Mouse (Mus musculus): ENCODE measurements around the gene Acp4. TPM values are rescaled to one million over a fixed set of nuclear protein-coding genes. Genes with fewer than 3 reads are reported as not detected.
"Not testable (repeated sequence)": the region's sequence is repeated elsewhere in the genome, so short reads cannot be mapped to it uniquely, and the experiment has no call there.

Acp4 gene
- total RNA-seq, 2 experiments from 2014 or later = not detected

DNA sequence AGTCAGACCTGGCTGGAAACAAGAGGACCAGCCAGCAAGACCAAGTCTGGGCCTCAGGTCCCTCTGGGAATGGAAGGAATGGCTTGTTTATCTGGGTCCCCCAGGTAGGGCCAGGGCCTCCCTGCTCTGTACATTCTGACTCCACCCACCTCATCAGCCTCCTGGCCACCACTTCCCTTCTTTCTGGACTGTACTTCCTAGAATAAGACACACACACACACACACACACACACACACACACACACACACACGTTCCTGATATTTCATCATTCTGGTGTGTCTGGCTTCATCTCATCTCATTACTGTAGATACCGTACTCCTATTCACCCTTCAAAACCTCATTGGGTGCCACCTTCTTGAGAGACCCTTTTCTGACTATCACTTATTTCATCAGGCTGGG, 12.2 kb upstream of the Acp4 start:
- DNase-seq (ENCODE audit: low spot score in 2 of 2) = no peak
- intact Hi-C loops (cut with DNase I) = loop anchor here (10.0 kb wide), 1 partner anchor 275 kb away; the partner anchor contains the start of gene Pold1

DNA sequence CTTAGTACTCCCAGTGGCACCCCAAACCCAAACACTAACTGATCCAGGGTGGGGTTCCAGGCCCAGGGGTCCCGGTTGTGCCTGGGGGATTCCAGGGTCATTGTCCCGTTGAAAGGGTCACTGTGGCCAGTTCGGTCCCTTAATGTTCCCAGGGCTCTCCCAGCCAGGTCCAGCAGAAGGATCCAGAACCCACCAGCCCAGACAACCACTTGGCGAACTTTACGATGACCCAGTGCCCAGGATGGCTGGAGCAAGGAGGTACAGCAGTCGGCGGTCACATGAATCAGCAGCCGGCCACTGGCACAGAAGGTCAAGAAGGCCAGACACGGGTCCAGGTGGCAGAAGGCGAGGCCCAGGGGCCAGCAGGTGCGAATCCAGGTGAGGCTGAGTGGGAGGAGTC, 10.9 kb upstream of the Acp4 start:
- no peak for DNase-seq (ENCODE audit: low spot score in 2 of 2)
- intact Hi-C loops (cut with DNase I) = loop anchor here (10.0 kb wide), 1 partner anchor 277 kb away; the partner anchor contains the start of gene Pold1

- DNase-seq (ENCODE audit: low spot score in 2 of 2) = peak; percentile 95 to 98
- intact Hi-C loops (cut with DNase I) = loop anchor here (1.0 to 10.0 kb wide), 4 partner anchors 39 to 282 kb away; partner anchors contain the start of gene Pold1
Observed at GRCm38 (mm10) chr7:44262791-44263643, 5.8 kb upstream of the Acp4 start.

DNA sequence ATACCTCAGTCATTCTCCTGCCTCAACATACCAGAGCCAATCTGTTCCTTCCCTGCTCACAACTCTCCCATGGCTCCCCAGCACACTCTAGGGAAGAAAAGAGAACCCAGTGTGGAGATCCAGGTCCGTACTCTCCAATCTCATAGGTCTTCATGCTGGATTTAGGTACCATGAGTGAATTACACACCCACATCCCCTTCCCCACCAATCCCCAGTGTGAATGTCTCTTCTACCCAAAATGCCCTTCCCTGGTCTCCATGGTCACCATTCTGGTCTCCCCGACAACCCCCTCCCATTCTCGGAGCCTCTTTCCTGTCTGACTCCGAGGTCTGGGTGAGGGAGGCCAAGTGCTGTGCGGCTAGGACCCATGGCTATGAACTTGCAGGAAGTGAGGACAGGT, 4.0 kb upstream of the Acp4 start, which contains the start of gene Gm15517:
Gene Gm15517 (plus strand): TSS at position 301 of the 400 bp plus-strand sequence.
- DNase-seq (ENCODE audit: low spot score in 2 of 2) = no peak
- intact Hi-C loops (cut with DNase I) = loop anchor here (5.0 to 10.0 kb wide), 2 partner anchors 41 to 284 kb away; partner anchors contain the start of gene Pold1

DNA sequence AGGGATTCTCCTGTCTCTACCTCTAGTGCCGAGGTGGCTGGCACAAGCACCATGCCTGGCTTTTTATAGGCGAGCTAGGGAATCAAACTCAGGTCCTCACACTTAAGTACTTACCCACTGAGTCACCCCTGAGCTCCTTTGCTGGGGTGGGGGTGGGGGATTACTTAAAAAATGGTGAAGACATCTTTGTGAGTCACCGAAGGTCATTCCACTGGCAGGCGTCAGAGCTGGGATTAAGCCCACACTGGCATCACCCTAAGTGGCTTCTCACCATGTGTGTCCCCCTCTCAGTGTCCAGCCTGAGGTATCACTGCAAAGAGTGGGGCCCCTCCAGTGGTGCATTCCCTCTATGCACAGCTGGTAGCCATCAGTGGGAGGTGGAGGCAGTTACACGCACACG, 3.2 kb upstream of the Acp4 start:
- no peak for DNase-seq (ENCODE audit: low spot score in 2 of 2)
- intact Hi-C loops (cut with DNase I) = loop anchor here (5.0 to 10.0 kb wide), 2 partner anchors 42 to 284 kb away; partner anchors contain the start of gene Pold1

DNA sequence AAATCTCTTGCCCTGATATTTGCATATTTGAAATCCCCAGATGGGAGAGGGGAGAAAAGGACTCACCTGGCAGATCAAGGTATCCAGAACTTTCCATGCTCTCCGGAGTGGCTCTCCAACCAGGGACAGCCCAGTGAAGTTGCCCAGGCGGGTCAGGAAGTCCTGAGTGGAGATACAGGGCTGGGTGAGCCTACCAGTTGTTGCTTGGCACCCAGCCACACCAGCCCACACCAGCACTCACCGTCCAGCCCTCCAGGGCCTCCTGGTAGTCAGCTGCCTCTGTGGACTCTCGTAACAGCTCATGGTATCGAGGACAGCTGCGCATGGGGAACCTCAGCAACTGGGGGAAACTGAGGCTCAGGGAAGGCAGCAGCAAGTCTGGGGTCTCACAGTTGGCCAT, 2.2 kb downstream of the Acp4 start:
- DNase-seq (ENCODE audit: low spot score in 2 of 2) = no peak
- intact Hi-C loops (cut with DNase I) = no loop called here

- no peak for DNase-seq (ENCODE audit: low spot score in 2 of 2)
- intact Hi-C loops (cut with DNase I) = no loop called here
Observed at GRCm38 (mm10) chr7:44253023-44253616, 4.1 kb downstream of the Acp4 start.

GRCm38 (mm10) chr7:44250732-44251275, 6.4 kb downstream of the Acp4 start:
- intact Hi-C loops (cut with DNase I); DNase-seq (ENCODE audit: low spot score in 2 of 2): not testable (repeated sequence)

- intact Hi-C loops (cut with DNase I) = loop anchor here (10.0 kb wide), 1 partner anchor 574 kb away; the partner anchor contains the start of gene Ctu1
Observed at GRCm38 (mm10) chr7:44249248-44249647, 7.9 kb downstream of the Acp4 start.

DNA sequence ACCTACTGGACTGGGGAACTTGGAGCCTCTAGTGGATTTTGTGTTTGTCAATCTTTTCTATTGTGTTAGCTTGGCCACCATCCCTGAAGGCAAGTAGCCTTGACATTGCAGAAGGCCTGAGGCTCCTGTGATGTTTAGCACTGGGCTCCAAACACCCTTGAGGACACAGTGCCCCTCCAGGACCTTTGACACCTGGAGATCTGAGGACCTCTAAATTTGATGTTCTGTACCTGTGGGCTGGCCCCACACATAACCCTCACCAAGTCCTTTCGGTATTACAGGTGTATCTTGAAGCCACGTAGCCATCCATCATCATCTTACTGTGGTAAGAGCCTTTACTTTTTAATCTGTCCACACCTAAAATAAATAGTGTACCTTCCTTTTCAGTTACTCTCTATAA, 9.2 kb downstream of the Acp4 start:
- intact Hi-C loops (cut with DNase I) = loop anchor here (10.0 kb wide), 1 partner anchor 573 kb away; the partner anchor contains the start of gene Ctu1
- DNase-seq (ENCODE audit: low spot score in 2 of 2) = no peak

More at GRCm38 (mm10) chr7:44249248-44249647, 7.9 kb downstream of the Acp4 start:
- no peak for DNase-seq (ENCODE audit: low spot score in 2 of 2)

DNA sequence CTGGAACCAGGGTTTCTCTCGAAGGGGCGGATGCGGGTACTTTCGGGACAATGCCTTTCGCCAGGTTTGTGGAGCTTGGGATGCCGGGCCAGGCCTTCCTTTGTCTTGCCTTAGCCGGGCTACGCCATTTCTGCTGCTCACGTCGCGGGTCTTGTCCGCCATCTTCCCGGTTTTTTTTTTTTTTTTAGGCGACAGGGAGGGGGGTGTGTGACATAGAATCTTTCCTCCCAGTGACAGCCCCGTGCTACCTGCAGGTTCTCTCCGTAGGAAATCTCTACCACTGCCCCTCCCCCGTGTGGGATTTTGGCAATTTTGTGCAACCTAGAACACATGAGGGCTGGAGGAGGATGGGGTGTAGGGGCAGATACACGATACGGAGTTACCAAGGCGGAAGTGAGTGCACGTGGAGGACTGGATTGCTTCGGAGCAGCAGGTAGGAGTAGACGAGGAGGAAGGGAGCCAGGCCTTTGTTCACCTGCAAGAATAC, 10.2 kb downstream of the Acp4 start:
- peak; percentile 32 to 56 for DNase-seq (ENCODE audit: low spot score in 2 of 2)
- intact Hi-C loops (cut with DNase I) = loop anchor here (10.0 kb wide), 1 partner anchor 572 kb away; the partner anchor contains the start of gene Ctu1

DNA sequence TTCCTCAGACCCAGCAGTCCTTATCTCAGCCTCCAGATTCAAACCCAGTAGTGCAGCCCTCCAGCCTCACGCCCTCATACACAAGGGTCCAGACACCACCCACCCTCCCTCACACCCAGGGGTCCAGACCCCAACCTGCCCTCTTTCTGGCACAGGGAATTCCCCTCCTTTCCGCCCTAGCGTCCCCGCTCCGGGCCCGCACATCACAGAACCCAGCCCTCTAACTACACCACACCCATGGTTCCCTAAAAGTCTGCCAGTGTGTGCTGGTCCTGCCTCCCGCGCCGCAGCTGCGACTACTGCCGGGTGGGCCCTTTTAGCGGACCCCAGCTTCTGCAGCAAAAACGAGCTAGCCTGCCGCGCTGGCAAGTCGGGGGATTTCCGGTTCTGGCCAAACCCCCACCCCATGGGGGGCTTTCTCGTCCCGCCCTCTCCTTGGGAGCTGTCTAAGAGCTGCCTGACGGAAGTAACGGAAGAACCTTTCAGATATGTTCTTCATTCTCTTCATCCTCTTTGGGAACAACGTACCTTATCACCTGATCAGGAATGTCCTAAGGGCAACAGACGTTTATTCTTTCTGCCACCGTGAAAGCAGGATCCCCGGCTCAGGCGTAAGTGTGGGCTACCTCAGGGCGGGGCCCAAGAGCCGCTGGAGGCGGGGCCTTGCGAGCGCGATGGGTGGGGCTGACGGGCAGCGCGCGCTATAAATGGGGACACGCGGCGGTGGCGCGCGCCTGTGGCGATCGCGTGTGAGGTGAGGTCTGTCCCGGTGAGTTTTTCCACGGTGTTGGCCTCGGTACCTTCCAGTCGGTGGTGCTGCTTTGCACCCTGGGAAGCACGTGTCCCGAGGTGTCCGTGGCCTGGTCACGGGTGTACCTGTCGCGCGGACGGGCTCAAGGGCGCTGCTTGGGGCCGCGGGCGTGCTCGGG, 10.9 kb downstream of the Acp4 start, which contains the start of the genes 1700028J19Rik and 2410002F23Rik:
Gene 1700028J19Rik (minus strand): TSS at position 641 of the 929 bp plus-strand sequence.
Gene 2410002F23Rik (plus strand): TSS at position 668 of the 929 bp plus-strand sequence.
- peak; percentile 93 for DNase-seq (ENCODE audit: low spot score in 2 of 2)
- intact Hi-C loops (cut with DNase I) = loop anchor here (10.0 kb wide), 1 partner anchor 572 kb away; the partner anchor contains the start of gene Ctu1

GRCm38 (mm10) chr7:44244080-44244479, 13.1 kb downstream of the Acp4 start:
- no peak for DNase-seq (ENCODE audit: low spot score in 2 of 2)
- intact Hi-C loops (cut with DNase I) = loop anchor here (10.0 kb wide), 1 partner anchor 569 kb away; the partner anchor contains the start of gene Ctu1

GRCm38 (mm10) chr7:44241163-44241562, 16.0 kb downstream of the Acp4 start:
- intact Hi-C loops (cut with DNase I) = loop anchor here (10.0 kb wide), 1 partner anchor 566 kb away; the partner anchor contains the start of gene Ctu1
- DNase-seq (ENCODE audit: low spot score in 2 of 2) = no peak

- DNase-seq (ENCODE audit: low spot score in 2 of 2) = no peak
- intact Hi-C loops (cut with DNase I) = loop anchor here (10.0 kb wide), 1 partner anchor 566 kb away; the partner anchor contains the start of gene Ctu1
Observed at GRCm38 (mm10) chr7:44240712-44241111, 16.5 kb downstream of the Acp4 start.

DNA sequence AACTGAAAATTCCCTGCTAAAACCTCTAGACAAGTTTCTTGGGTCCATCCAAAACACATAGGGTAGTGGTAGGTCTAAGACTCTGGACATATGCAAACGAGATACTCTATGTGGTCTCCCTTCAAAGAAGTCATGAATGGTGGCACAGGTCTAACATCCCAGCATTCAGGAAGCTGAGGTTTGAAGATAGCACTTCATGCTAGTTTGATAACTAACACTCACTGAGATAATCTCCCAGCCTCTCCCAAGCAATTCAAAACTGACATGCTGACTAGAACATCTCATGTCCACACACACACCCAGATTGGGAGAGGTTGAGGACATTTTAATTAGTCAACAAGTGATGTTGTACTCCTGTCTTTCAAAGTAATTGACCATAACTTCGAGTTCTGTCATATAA, 17.3 kb downstream of the Acp4 start:
- intact Hi-C loops (cut with DNase I) = loop anchor here (10.0 kb wide), 1 partner anchor 565 kb away; the partner anchor contains the start of gene Ctu1

GRCm38 (mm10) chr7:44235909-44236308, 21.3 kb downstream of the Acp4 start, which contains the start of gene Gm36864:
Gene Gm36864 (plus strand): TSS chr7:44236177.
- intact Hi-C loops (cut with DNase I) = no loop called here
- DNase-seq (ENCODE audit: low spot score in 2 of 2) = no peak

More for the DNA sequence above, 17.3 kb downstream of the Acp4 start:
- DNase-seq (ENCODE audit: low spot score in 2 of 2) = no peak

- intact Hi-C loops (cut with DNase I) = no loop called here
- DNase-seq (ENCODE audit: low spot score in 2 of 2) = no peak
Observed at GRCm38 (mm10) chr7:44225076-44225475, 32.1 kb downstream of the Acp4 start, which contains the start of gene Klk1. Gene Klk1 (plus strand): TSS chr7:44225360.
